Mouse (Mus musculus): Measurements from ENCODE around the gene Gm11938. TPM values are rescaled to one million over a fixed set of nuclear protein-coding genes. Genes with fewer than 3 reads are reported as not detected.

Gene Gm11938
- polyA plus RNA-seq, 1 experiment from 2014 or later, result not detected

- no peak overlapping the region for H3K27ac ChIP-seq
- no peak for DNase-seq (ENCODE audit: low spot score)
- H3K4me1 ChIP-seq, result no peaks in the 10 kb centered on the region
- 88% methylated on average over 3 of the region's 3 CpGs for WGBS
- H3K9me3 ChIP-seq (replicated peaks), result no peaks in the 10 kb centered on the region
- H3K36me3 ChIP-seq, result no peaks in the 10 kb centered on the region
- H3K27me3 ChIP-seq (ENCODE audit: low read depth, poor library complexity, severe bottlenecking), result no peaks in the 10 kb centered on the region
- no peak overlapping the region for H3K4me3 ChIP-seq
Measured at GRCm38 (mm10) chr11:99557976-99558745, 44.9 kb downstream of the Gm11938 start.

GRCm38 (mm10) chr11:99556753-99557152 is 46.4 kb downstream of the Gm11938 start, which contains the start of gene Krtap3-2:
TSS of gene Krtap3-2 (minus strand) at chr11:99556853.
- Histone ChIP-seq H3K9me3 (replicated peaks) (no peaks in the 10 kb centered on the region), H3K27me3 (ENCODE audit: low read depth, poor library complexity, severe bottlenecking) (no peaks in the 10 kb centered on the region), H3K4me1 (no peaks in the 10 kb centered on the region), H3K4me3 (no peak within 1 kb of the TSS), H3K27ac (no peak within 1 kb of the TSS), H3K36me3 (no peaks in the 10 kb centered on the region)
- DNase-seq (ENCODE audit: low spot score), result no peak
- 57% methylated on average over 2 of the region's 2 CpGs for WGBS

GRCm38 (mm10) chr11:99556195-99556594 is 46.9 kb downstream of the Gm11938 start:
- Histone ChIP-seq H3K4me1 (no peaks in the 10 kb centered on the region), H3K36me3 (no peaks in the 10 kb centered on the region), H3K4me3 (no peak overlapping the region), H3K9me3 (replicated peaks) (no peaks in the 10 kb centered on the region), H3K27me3 (ENCODE audit: low read depth, poor library complexity, severe bottlenecking) (no peaks in the 10 kb centered on the region), H3K27ac (no peak overlapping the region)
- WGBS, result 85% methylated on average over 2 of the region's 2 CpGs
- DNase-seq (ENCODE audit: low spot score), result no peak

Other genes with a start within 250 kb of the Gm11938 start
- gene Krt28, start 228.4 kb downstream of the Gm11938 start, polyA plus RNA-seq (2016; fragmentation: Nextera tagmentation; extraction: Ambion mirVana), result 0.11 and 0.20 TPM in 2 replicates
- 18.7 and 20.5 TPM in 2 replicates for gene Krt10, start 213.9 kb downstream of the Gm11938 start, polyA plus RNA-seq (2016; fragmentation: Nextera tagmentation; extraction: Ambion mirVana)
- not detected in 2 replicates for gene Krt12, start 181.0 kb downstream of the Gm11938 start, polyA plus RNA-seq (2016; fragmentation: Nextera tagmentation; extraction: Ambion mirVana)
- 0.26 and 0.59 TPM in 2 replicates for gene Krt20, start 165.2 kb downstream of the Gm11938 start, polyA plus RNA-seq (2016; fragmentation: Nextera tagmentation; extraction: Ambion mirVana)
- gene Krt23, start 110.2 kb downstream of the Gm11938 start, polyA plus RNA-seq (2016; fragmentation: Nextera tagmentation; extraction: Ambion mirVana), result 0.81 and 1.4 TPM in 2 replicates
- gene Krt39, start 82.0 kb downstream of the Gm11938 start, polyA plus RNA-seq (2016; fragmentation: Nextera tagmentation; extraction: Ambion mirVana), result 0.16 and 0.20 TPM in 2 replicates
- gene Krt40, start 60.1 kb downstream of the Gm11938 start, polyA plus RNA-seq (2016; fragmentation: Nextera tagmentation; extraction: Ambion mirVana), result not detected in 2 replicates
- not detected in 2 replicates for gene Krtap3-3, start 52.4 kb downstream of the Gm11938 start, polyA plus RNA-seq (2016; fragmentation: Nextera tagmentation; extraction: Ambion mirVana)
- not detected in 2 replicates for gene Krtap3-2, start 46.5 kb downstream of the Gm11938 start, polyA plus RNA-seq (2016; fragmentation: Nextera tagmentation; extraction: Ambion mirVana)
- gene Gm11939, start 43.8 kb downstream of the Gm11938 start, polyA plus RNA-seq (2016; fragmentation: Nextera tagmentation; extraction: Ambion mirVana), result not detected in 2 replicates
- not detected in 2 replicates for gene Krtap3-1, start 36.7 kb downstream of the Gm11938 start, polyA plus RNA-seq (2016; fragmentation: Nextera tagmentation; extraction: Ambion mirVana)
- not detected in 2 replicates for gene Krtap1-5, start 22.3 kb downstream of the Gm11938 start, polyA plus RNA-seq (2016; fragmentation: Nextera tagmentation; extraction: Ambion mirVana)
- not detected in 2 replicates for gene Krtap1-4, start 19.7 kb downstream of the Gm11938 start, polyA plus RNA-seq (2016; fragmentation: Nextera tagmentation; extraction: Ambion mirVana)
- gene Krtap1-3, start 12.0 kb downstream of the Gm11938 start, polyA plus RNA-seq (2016; fragmentation: Nextera tagmentation; extraction: Ambion mirVana), result not detected in 2 replicates
- gene Krtap9-3, start 5.2 kb downstream of the Gm11938 start, polyA plus RNA-seq (2016; fragmentation: Nextera tagmentation; extraction: Ambion mirVana), result not detected in 2 replicates
- not detected in 2 replicates for gene Gm11937, start 6.9 kb upstream of the Gm11938 start, polyA plus RNA-seq (2016; fragmentation: Nextera tagmentation; extraction: Ambion mirVana)
- not detected in 2 replicates for gene Krtap2-4, start 11.5 kb upstream of the Gm11938 start, polyA plus RNA-seq (2016; fragmentation: Nextera tagmentation; extraction: Ambion mirVana)
- not detected in 2 replicates for gene Gm11562, start 17.1 kb upstream of the Gm11938 start, polyA plus RNA-seq (2016; fragmentation: Nextera tagmentation; extraction: Ambion mirVana)
- not detected in 2 replicates for gene Krtap4-1, start 24.9 kb upstream of the Gm11938 start, polyA plus RNA-seq (2016; fragmentation: Nextera tagmentation; extraction: Ambion mirVana)
- not detected in 2 replicates for gene Krtap4-2, start 31.8 kb upstream of the Gm11938 start, polyA plus RNA-seq (2016; fragmentation: Nextera tagmentation; extraction: Ambion mirVana)
- not detected in 2 replicates for gene Krtap4-7, start 40.8 kb upstream of the Gm11938 start, polyA plus RNA-seq (2016; fragmentation: Nextera tagmentation; extraction: Ambion mirVana)
- gene Gm11555, start 46.9 kb upstream of the Gm11938 start, polyA plus RNA-seq (2016; fragmentation: Nextera tagmentation; extraction: Ambion mirVana), result not detected in 2 replicates
- gene Gm11563, start 55.7 kb upstream of the Gm11938 start, polyA plus RNA-seq (2016; fragmentation: Nextera tagmentation; extraction: Ambion mirVana), result not detected in 2 replicates
- gene Krtap4-6, start 62.7 kb upstream of the Gm11938 start, polyA plus RNA-seq (2016; fragmentation: Nextera tagmentation; extraction: Ambion mirVana), result not detected in 2 replicates
- not detected in 2 replicates for gene Gm14190, start 87.4 kb upstream of the Gm11938 start, polyA plus RNA-seq (2016; fragmentation: Nextera tagmentation; extraction: Ambion mirVana)
- gene Gm14180, start 131.0 kb upstream of the Gm11938 start, polyA plus RNA-seq (2016; fragmentation: Nextera tagmentation; extraction: Ambion mirVana), result not detected in 2 replicates
- gene Gm11595, start 169.6 kb upstream of the Gm11938 start, polyA plus RNA-seq (2016; fragmentation: Nextera tagmentation; extraction: Ambion mirVana), result not detected in 2 replicates
- gene Krtap4-8, start 177.4 kb upstream of the Gm11938 start, polyA plus RNA-seq (2016; fragmentation: Nextera tagmentation; extraction: Ambion mirVana), result not detected in 2 replicates
- gene Krtap4-9, start 181.9 kb upstream of the Gm11938 start, polyA plus RNA-seq (2016; fragmentation: Nextera tagmentation; extraction: Ambion mirVana), result not detected in 2 replicates
- not detected in 2 replicates for gene Gm11596, start 190.2 kb upstream of the Gm11938 start, polyA plus RNA-seq (2016; fragmentation: Nextera tagmentation; extraction: Ambion mirVana)
- not detected in 2 replicates for gene Gm11569, start 195.6 kb upstream of the Gm11938 start, polyA plus RNA-seq (2016; fragmentation: Nextera tagmentation; extraction: Ambion mirVana)
- gene Gm11554, start 201.1 kb upstream of the Gm11938 start, polyA plus RNA-seq (2016; fragmentation: Nextera tagmentation; extraction: Ambion mirVana), result not detected in 2 replicates
- not detected in 2 replicates for gene Krtap4-13, start 206.6 kb upstream of the Gm11938 start, polyA plus RNA-seq (2016; fragmentation: Nextera tagmentation; extraction: Ambion mirVana)
- not detected in 2 replicates for gene Gm11564, start 212.4 kb upstream of the Gm11938 start, polyA plus RNA-seq (2016; fragmentation: Nextera tagmentation; extraction: Ambion mirVana)
- not detected in 2 replicates for gene 2300003K06Rik, start 234.8 kb upstream of the Gm11938 start, polyA plus RNA-seq (2016; fragmentation: Nextera tagmentation; extraction: Ambion mirVana)
- not detected in 2 replicates for gene Krtap4-16, start 248.3 kb upstream of the Gm11938 start, polyA plus RNA-seq (2016; fragmentation: Nextera tagmentation; extraction: Ambion mirVana)